Mouse (Mus musculus) neural tube, embryonic 11.5 days (tissue): ENCODE data around the gene Rbpjl. TPM values are rescaled to one million over a fixed set of nuclear protein-coding genes. Genes with fewer than 3 reads are reported as not detected.

Experiments used
- ATAC-seq: fragments of 200-750 bp; cut with Nextera tagmentation; 2 replicates; pipeline ENCODE4 v1.8.0; 2017; ENCODE audit warnings: moderate number of reproducible peaks, mild to moderate bottlenecking, moderate TSS enrichment, moderate library complexity; ENCODE audit not compliant: insufficient read depth, low FRiP score, low TSS enrichment
- DNase-seq: peaks from one replicate; pipeline ENCODE4 v3.0.0-alpha.2; 2015; ENCODE audit warnings: low spot score
- H3K27ac ChIP-seq: fragments of 300-500 bp; sonication (generic); 2 replicates; pipeline ENCODE4 v1.5.1; 2014; ENCODE audit warnings: low read depth, mild to moderate bottlenecking, low read length
- H3K27me3 ChIP-seq: fragments of 300-500 bp; sonication (generic); 2 replicates; pipeline ENCODE4 v1.6.1; 2014; ENCODE audit warnings: mild to moderate bottlenecking, low read length, mixed read lengths; ENCODE audit not compliant: control insufficient read depth, insufficient read depth
- H3K36me3 ChIP-seq: fragments of 300-500 bp; sonication (generic); 2 replicates; pipeline ENCODE4 v1.6.1; 2014; ENCODE audit warnings: mild to moderate bottlenecking, low read length, moderate library complexity, mixed read lengths; ENCODE audit not compliant: control insufficient read depth, insufficient read depth
- H3K4me1 ChIP-seq: fragments of 300-500 bp; sonication (generic); 2 replicates; pipeline ENCODE4 v1.6.1; 2014; ENCODE audit warnings: low read length, mixed read lengths; ENCODE audit not compliant: control insufficient read depth, insufficient read depth
- H3K4me2 ChIP-seq: fragments of 300-500 bp; sonication (generic); 2 replicates; pipeline ENCODE4 v1.6.1; 2014; ENCODE audit warnings: low read depth, mild to moderate bottlenecking, moderate library complexity
- H3K4me3 ChIP-seq: fragments of 300-500 bp; sonication (generic); 2 replicates; pipeline ENCODE4 v1.5.1; 2014; ENCODE audit warnings: low read depth, low read length
- H3K9ac ChIP-seq: fragments of 300-500 bp; sonication (generic); 2 replicates; pipeline ENCODE4 v1.6.1; 2014; ENCODE audit warnings: mild to moderate bottlenecking, low read length
- H3K9me3 ChIP-seq: fragments of 300-500 bp; sonication (generic); 2 replicates; pipeline ENCODE4 v1.6.1; 2016; ENCODE audit warnings: low read length; ENCODE audit not compliant: control insufficient read depth
- whole genome bisulfite sequencing: fragments of 180-500 bp; shearing (Covaris S2); extraction: QIAGEN DNeasy Blood & Tissue Kit; methylation state at CpG from one replicate; pipeline ENCODE4 v1.1.7; 2014; 5-methylcytosine and 5-hydroxymethylcytosine counted together
- polyA plus RNA-seq: library from polyadenylated mRNA; unstranded; fragments of >200 nt; fragmentation: Nextera tagmentation; extraction: Ambion mirVana; gene quantifications from 2 replicates; pipeline ENCODE4 v1.2.1, GENCODE M21; 2014

Rbpjl gene
- polyA plus RNA-seq, 1 experiment from 2014 or later: not detected

GRCm38 (mm10) chr2:164443460-164444000 is 40.6 kb downstream of the Rbpjl start, which contains the start of gene Sdc4:
Gene Sdc4 (minus strand): TSS chr2:164443887.
- DNase-seq (peak; percentile 39), ATAC-seq (peak; percentile 43)
- H3K27me3 ChIP-seq: peaks cover 3% of the 10 kb centered on the region

DNA sequence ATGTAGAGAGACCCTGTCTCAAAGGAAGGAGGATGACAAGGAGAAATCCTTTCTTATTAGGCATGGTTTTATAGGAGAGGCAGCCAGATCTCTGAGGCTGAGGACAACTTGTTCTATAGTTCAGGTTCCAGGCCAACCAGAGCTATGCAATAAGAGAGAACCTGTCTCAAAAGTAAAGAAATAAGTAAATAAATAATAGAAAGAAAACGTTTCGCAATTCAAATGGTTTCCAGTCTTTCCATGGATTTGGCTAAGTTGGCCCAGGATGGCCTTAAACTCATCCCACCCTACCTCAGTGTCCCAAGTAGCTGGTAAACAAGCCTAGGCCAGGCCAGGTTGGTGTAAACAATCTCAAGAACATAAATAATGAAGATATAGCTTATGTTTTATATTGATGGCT is 41.8 kb downstream of the Rbpjl start:
- whole genome bisulfite sequencing: 79% methylated on average over 2 of the region's 2 CpGs
- no peak for DNase-seq

More at GRCm38 (mm10) chr2:164443460-164444000, 40.6 kb downstream of the Rbpjl start, which contains the start of gene Sdc4:
- Histone ChIP-seq H3K4me2 (peak within 1 kb of the TSS; percentile 84), H3K27ac (no peak within 1 kb of the TSS), H3K9me3 (no peaks in the 10 kb centered on the region), H3K9ac (peak within 1 kb of the TSS; percentile 56), H3K36me3 (no peaks in the 10 kb centered on the region), H3K4me3 (peak within 1 kb of the TSS; percentile 47), H3K4me1 (peaks cover 6% of the 10 kb centered on the region; the same call in 1 of the 2 replicates)
- WGBS: 6% methylated on average over 18 of the region's 18 CpGs

GRCm38 (mm10) chr2:164445399-164446085 is 42.6 kb downstream of the Rbpjl start:
- Histone ChIP-seq H3K36me3 (no peaks in the 10 kb centered on the region), H3K27me3 (peaks cover 3% of the 10 kb centered on the region), H3K4me1 (peaks cover 6% of the 10 kb centered on the region; the same call in 1 of the 2 replicates), H3K9ac (no peak overlapping the region), H3K4me2 (no peak overlapping the region), H3K4me3 (no peak overlapping the region), H3K9me3 (no peaks in the 10 kb centered on the region), H3K27ac (no peak overlapping the region)
- ATAC-seq (no peak), DNase-seq (no peak)
- WGBS: 88% methylated on average over 3 of the region's 3 CpGs

More for the DNA sequence above, 41.8 kb downstream of the Rbpjl start:
- Histone ChIP-seq H3K9ac (no peak overlapping the region), H3K4me1 (peaks cover 6% of the 10 kb centered on the region; the same call in 1 of the 2 replicates), H3K4me2 (no peak overlapping the region), H3K36me3 (no peaks in the 10 kb centered on the region), H3K27me3 (peaks cover 3% of the 10 kb centered on the region), H3K4me3 (no peak overlapping the region), H3K27ac (no peak overlapping the region), H3K9me3 (no peaks in the 10 kb centered on the region)
- no peak for ATAC-seq

DNA sequence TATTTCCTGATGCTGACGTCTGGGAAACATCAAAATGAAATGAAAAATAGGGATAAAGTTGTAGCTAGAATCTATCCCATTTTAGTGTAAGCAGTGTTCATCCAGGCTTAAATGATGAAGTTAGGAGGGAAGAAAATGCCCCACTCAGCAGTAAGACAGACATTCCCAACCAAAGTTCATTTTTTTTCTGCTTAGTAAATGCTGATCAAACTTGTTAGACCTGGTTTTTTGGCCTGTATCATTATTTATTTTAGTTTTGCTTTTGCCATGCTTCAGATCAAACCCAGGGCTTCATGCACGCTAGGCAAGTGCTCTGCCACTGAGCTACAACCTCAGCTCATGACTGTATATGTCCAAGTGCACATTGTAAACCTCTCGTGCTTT is 43.1 kb downstream of the Rbpjl start:
- Histone ChIP-seq H3K4me2 (no peak overlapping the region), H3K4me1 (peaks cover 6% of the 10 kb centered on the region; the same call in 1 of the 2 replicates), H3K27ac (no peak overlapping the region), H3K4me3 (no peak overlapping the region), H3K9me3 (no peaks in the 10 kb centered on the region), H3K36me3 (no peaks in the 10 kb centered on the region), H3K9ac (no peak overlapping the region), H3K27me3 (peaks cover 3% of the 10 kb centered on the region)
- DNase-seq (no peak), ATAC-seq (no peak)
- 74% methylated on average over 3 of the region's 3 CpGs for WGBS

GRCm38 (mm10) chr2:164448140-164448539 is 45.2 kb downstream of the Rbpjl start:
- Histone ChIP-seq H3K27ac (no peak overlapping the region), H3K9ac (no peak overlapping the region), H3K27me3 (no peaks in the 10 kb centered on the region), H3K36me3 (no peaks in the 10 kb centered on the region), H3K4me3 (no peak overlapping the region), H3K4me2 (no peak overlapping the region), H3K9me3 (no peaks in the 10 kb centered on the region), H3K4me1 (no peaks in the 10 kb centered on the region; the same call in 1 of the 2 replicates)
- ATAC-seq (no peak), DNase-seq (no peak)
- 86% methylated on average over 1 of the region's 1 CpGs for WGBS

DNA sequence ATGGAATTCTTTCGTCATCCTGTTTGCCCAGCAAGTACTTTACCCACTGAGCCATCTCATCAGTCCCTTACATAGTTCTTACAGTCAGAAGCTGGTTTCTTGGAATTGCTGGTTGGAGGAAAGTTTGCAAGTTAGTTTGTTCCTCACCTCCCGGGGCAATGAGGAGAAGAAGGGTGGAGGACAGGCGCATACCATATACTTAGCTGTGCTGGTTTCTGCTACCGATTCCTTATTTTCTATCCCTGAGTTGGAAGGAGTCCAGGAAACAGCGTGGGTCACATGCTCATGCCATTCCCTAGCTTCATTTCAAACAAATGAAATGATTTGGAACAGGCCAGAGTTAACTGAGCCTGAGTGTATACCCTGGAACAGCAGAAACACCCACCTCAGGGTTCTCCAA is 46.0 kb downstream of the Rbpjl start:
- Histone ChIP-seq H3K36me3 (no peaks in the 10 kb centered on the region), H3K9me3 (no peaks in the 10 kb centered on the region), H3K4me2 (no peak overlapping the region), H3K4me1 (no peaks in the 10 kb centered on the region), H3K27ac (no peak overlapping the region), H3K27me3 (no peaks in the 10 kb centered on the region), H3K9ac (no peak overlapping the region), H3K4me3 (no peak overlapping the region)
- no peak for ATAC-seq
- DNase-seq: no peak
- WGBS: 86% methylated on average over 5 of the region's 5 CpGs

DNA sequence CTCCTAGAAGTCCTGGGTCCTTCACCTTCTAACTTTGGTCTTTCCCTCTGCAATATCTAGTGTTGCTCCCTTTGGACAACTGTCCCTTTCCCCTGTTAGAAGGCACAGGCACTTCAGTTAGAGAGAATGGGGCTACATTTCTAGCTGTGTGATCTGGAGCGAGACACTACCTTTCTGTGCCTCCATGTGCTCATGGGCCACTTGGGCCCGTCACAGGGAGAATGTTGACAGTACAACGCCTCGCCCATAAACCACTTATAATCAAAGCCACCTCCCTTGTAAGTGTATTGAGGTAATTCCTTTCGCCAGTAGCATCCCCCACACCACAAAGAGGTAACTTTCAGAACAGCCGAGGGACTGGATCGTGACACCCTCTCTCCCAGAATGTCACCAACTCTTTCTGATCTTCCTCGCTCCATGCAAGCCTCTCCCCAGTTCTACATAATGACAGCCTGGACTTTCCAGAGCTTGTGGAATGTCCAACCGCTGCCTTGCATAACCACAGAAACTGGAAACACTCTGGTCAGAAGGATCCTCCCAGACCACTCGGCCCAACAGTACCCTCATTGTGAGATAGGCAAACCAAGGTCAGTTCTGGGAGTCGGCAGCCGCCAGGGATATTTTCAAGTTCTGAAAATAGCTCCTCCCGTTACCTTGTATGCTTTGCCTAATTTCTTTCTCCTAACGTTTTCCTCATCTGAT is 46.6 kb downstream of the Rbpjl start:
- H3K4me1 ChIP-seq: no peaks in the 10 kb centered on the region
- ATAC-seq: no peak
- no peak for DNase-seq
- no peaks in the 10 kb centered on the region for H3K27me3 ChIP-seq
- WGBS: 84% methylated on average over 14 of the region's 14 CpGs
- H3K9ac ChIP-seq: no peak overlapping the region
- no peak overlapping the region for H3K4me3 ChIP-seq
- no peaks in the 10 kb centered on the region for H3K36me3 ChIP-seq
- H3K4me2 ChIP-seq: no peak overlapping the region
- H3K9me3 ChIP-seq: no peaks in the 10 kb centered on the region
- H3K27ac ChIP-seq: no peak overlapping the region

DNA sequence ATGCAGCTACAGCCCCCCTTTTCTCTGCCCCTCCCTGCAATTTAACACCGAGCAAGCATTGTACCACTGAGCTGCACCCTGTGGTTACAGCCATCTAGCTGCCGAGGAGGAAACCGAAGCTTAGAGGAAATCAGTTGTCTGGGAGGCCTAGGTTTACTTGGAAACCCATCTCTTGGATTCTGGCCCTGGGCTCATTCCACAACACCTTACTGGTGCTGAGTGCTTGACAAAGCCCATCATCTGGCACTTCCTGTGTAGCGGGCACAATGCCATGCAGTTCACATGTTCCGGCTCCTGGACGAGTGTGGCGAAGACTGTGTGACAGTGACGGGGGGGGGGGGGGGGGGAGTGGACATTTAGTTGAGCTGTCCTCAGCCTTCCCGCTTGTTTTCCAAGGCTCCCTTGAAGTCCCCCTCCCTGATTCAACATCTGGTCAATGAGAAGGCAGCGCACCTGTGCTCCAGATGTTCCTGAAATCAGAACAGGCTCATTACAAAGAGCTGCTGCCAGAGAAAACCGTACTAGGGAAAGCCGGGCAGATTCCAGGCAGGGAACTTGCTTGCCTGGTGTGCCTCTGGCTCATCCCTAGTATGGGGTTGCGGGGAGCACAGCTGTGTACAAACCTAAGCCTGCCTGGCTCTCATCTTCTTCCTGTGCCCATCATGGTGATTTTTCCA is 49.2 kb downstream of the Rbpjl start:
- DNase-seq: no peak
- Histone ChIP-seq H3K4me3 (no peak overlapping the region), H3K27me3 (no peaks in the 10 kb centered on the region), H3K9ac (no peak overlapping the region), H3K4me1 (peaks cover 6% of the 10 kb centered on the region), H3K27ac (no peak overlapping the region), H3K36me3 (no peaks in the 10 kb centered on the region), H3K9me3 (no peaks in the 10 kb centered on the region), H3K4me2 (no peak overlapping the region)
- 37% methylated on average over 13 of the region's 13 CpGs for WGBS
- ATAC-seq: no peak
